Mouse (Mus musculus) small intestine, adult 2 months (tissue): Measurements from ENCODE around the gene Srebf1.

ENCODE experiments used
- CTCF ChIP-seq: fragments of 200-500 bp; IDR thresholded peaks from 2 replicates; pipeline ENCODE4 v1.5.1; 2012; ENCODE audit warnings: low read depth, mild to moderate bottlenecking, control low read depth, inconsistent platforms, low read length, moderate library complexity, mixed read lengths; ENCODE audit not compliant: insufficient replicate concordance, insufficient read length; ENCODE audit errors: extremely low read depth
- POLR2A ChIP-seq: fragments of 200-500 bp; IDR thresholded peaks from 2 replicates; pipeline ENCODE4 v1.6.1; 2012; ENCODE audit warnings: low read depth, mild to moderate bottlenecking, control low read depth, inconsistent platforms, low read length, moderate library complexity

- TF ChIP-seq CTCF (no peak), POLR2A (no peak)
Measured at GRCm38 (mm10) chr11:60211761-60212160, 10.6 kb downstream of the Srebf1 start.
